In the genomic region with DNA sequence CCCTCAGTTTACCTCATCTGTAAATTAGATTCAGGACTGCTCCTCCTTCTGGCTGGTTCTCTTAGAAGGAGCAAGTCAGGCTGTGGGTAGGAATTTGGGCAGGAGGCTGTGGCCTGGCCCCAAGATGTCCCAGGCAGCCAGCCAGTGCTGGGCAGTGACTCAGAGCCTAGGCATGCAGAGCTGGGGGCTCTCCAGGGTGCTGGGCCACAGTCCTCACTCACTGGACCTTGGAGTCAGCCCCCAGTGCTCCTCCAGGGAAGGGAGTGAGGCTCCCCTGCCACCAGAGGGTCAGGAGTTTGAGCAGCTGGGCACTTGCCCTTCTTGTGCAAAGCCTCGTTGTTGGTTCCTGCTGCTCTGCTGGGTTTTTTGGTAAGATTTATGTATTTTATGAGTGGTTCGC, we compare ENCODE assay signal across 7 mouse cellular contexts. TPM values are rescaled to one million over a fixed set of nuclear protein-coding genes. Genes with fewer than 3 reads are reported as not detected.
DNase-seq lines count a peak whose midpoint lies in the region; ATAC-seq lines count a peak whose summit lies in the region.

No protein-coding gene starts in this region.

- no peak overlapping the region for H3K4me3 ChIP-seq in heart, embryonic 13.5 days
- no peak overlapping the region for H3K4me3 ChIP-seq in hindbrain, embryonic 13.5 days
- no peak overlapping the region for H3K4me3 ChIP-seq in hindbrain, embryonic 12.5 days

- no peak overlapping the region for H3K4me2 ChIP-seq in heart, embryonic 13.5 days
- H3K4me2 ChIP-seq in hindbrain, embryonic 13.5 days = no peak overlapping the region
- no peak overlapping the region for H3K4me2 ChIP-seq in hindbrain, embryonic 12.5 days (replicated peaks)

- peaks cover 61% of the 10 kb centered on the region for H3K4me1 ChIP-seq in heart, embryonic 13.5 days
- H3K4me1 ChIP-seq in hindbrain, embryonic 13.5 days (replicated peaks) = 0 out of 2 replicates have a peak, but pooled peaks cover 9% of the 10 kb centered on the region
- peaks cover 3% of the 10 kb centered on the region for H3K4me1 ChIP-seq in hindbrain, embryonic 12.5 days

- H3K36me3 ChIP-seq in heart, embryonic 13.5 days = peaks cover 38% of the 10 kb centered on the region
- peaks cover 9% of the 10 kb centered on the region for H3K36me3 ChIP-seq in hindbrain, embryonic 13.5 days
- H3K36me3 ChIP-seq in hindbrain, embryonic 12.5 days = peaks cover 43% of the 10 kb centered on the region

- H3K9me3 ChIP-seq in heart, embryonic 13.5 days = no peaks in the 10 kb centered on the region
- H3K9me3 ChIP-seq in hindbrain, embryonic 13.5 days = no peaks in the 10 kb centered on the region
- H3K9me3 ChIP-seq in hindbrain, embryonic 12.5 days (replicated peaks) = no peaks in the 10 kb centered on the region

- peak; percentile 89 for DNase-seq in adipocyte (ENCODE audit: low spot score)
- DNase-seq in cerebellum, adult 11-12 months = peak; percentile 86
- peak; percentile 69 to 76 for DNase-seq in kidney, postnatal 4 days
- DNase-seq in urinary bladder, postnatal 25 days (ENCODE audit: low spot score) = peak; percentile 77

- H3K27ac ChIP-seq in heart, embryonic 13.5 days (replicated peaks) = peak overlapping the region; percentile 63
- no peak overlapping the region for H3K27ac ChIP-seq in hindbrain, embryonic 13.5 days
- H3K27ac ChIP-seq in hindbrain, embryonic 12.5 days = no peak overlapping the region

- no peak overlapping the region for H3K9ac ChIP-seq in heart, embryonic 13.5 days
- H3K9ac ChIP-seq in hindbrain, embryonic 13.5 days = no peak overlapping the region
- no peak overlapping the region for H3K9ac ChIP-seq in hindbrain, embryonic 12.5 days

- WGBS in heart, embryonic 13.5 days = 53% methylated on average over 2 of the region's 2 CpGs
- 79% methylated on average over 2 of the region's 2 CpGs for WGBS in hindbrain, embryonic 13.5 days
- WGBS in hindbrain, embryonic 12.5 days = 83% methylated on average over 2 of the region's 2 CpGs

- no peaks in the 10 kb centered on the region for H3K27me3 ChIP-seq in heart, embryonic 13.5 days (replicated peaks)
- no peaks in the 10 kb centered on the region for H3K27me3 ChIP-seq in hindbrain, embryonic 13.5 days
- no peaks in the 10 kb centered on the region for H3K27me3 ChIP-seq in hindbrain, embryonic 12.5 days

- ATAC-seq in heart, embryonic 13.5 days (ENCODE audit: extremely low read depth, insufficient number of reproducible peaks, low FRiP score, low TSS enrichment) = peak; percentile 30; the same call in 1 of the 2 replicates
- no peak for ATAC-seq in hindbrain, embryonic 13.5 days (ENCODE audit: low FRiP score)
- no peak for ATAC-seq in hindbrain, embryonic 12.5 days (ENCODE audit: low FRiP score)

RNA-seq across cellular contexts. Expression of a gene that starts 6.1 kb away (rescaled TPM):
- 84.8 and 96.7 TPM in 2 replicates for polyA plus RNA-seq in heart, embryonic 13.5 days (2015; fragmentation: Nextera tagmentation; extraction: Ambion mirVana)
- polyA plus RNA-seq in hindbrain, embryonic 13.5 days (2015; fragmentation: Nextera tagmentation; extraction: Ambion mirVana) = 22.0 and 26.4 TPM in 2 replicates
- 61.6 and 68.2 TPM in 2 replicates for polyA plus RNA-seq in hindbrain, embryonic 12.5 days (2016; fragmentation: Nextera tagmentation; extraction: Ambion mirVana)

RNA-seq across cellular contexts. Expression of a gene that starts 30.7 kb away (rescaled TPM):
- polyA plus RNA-seq in heart, embryonic 13.5 days (2015; fragmentation: Nextera tagmentation; extraction: Ambion mirVana) = 18.9 and 20.4 TPM in 2 replicates
- polyA plus RNA-seq in hindbrain, embryonic 13.5 days (2015; fragmentation: Nextera tagmentation; extraction: Ambion mirVana) = 12.4 and 15.6 TPM in 2 replicates
- 32.1 and 33.0 TPM in 2 replicates for polyA plus RNA-seq in hindbrain, embryonic 12.5 days (2016; fragmentation: Nextera tagmentation; extraction: Ambion mirVana)

RNA-seq across cellular contexts. Expression of a gene that starts 44.5 kb away (rescaled TPM):
- polyA plus RNA-seq in heart, embryonic 13.5 days (2015; fragmentation: Nextera tagmentation; extraction: Ambion mirVana) = 16.0 and 16.9 TPM in 2 replicates
- polyA plus RNA-seq in hindbrain, embryonic 13.5 days (2015; fragmentation: Nextera tagmentation; extraction: Ambion mirVana) = 4.7 and 5.0 TPM in 2 replicates
- 10.6 and 11.2 TPM in 2 replicates for polyA plus RNA-seq in hindbrain, embryonic 12.5 days (2016; fragmentation: Nextera tagmentation; extraction: Ambion mirVana)
